Mouse (Mus musculus) forebrain, embryonic 16.5 days (tissue): ENCODE results near the gene Atxn7l1. TPM values are rescaled to one million over a fixed set of nuclear protein-coding genes. Genes with fewer than 3 reads are reported as not detected.

Source experiments
- ATAC-seq: fragments of 200-750 bp; cut with Nextera tagmentation; 2 replicates; pipeline ENCODE4 v1.8.0; 2017; ENCODE audit warnings: mild to moderate bottlenecking, moderate library complexity
- H3K27ac ChIP-seq: fragments of 300-500 bp; sonication (generic); 2 replicates; pipeline ENCODE4 v1.5.1; 2014; ENCODE audit warnings: low read length, control low read depth
- H3K27me3 ChIP-seq: fragments of 300-500 bp; sonication (generic); replicated peaks from 2 replicates; pipeline ENCODE4 v1.6.1; 2014; ENCODE audit warnings: low read length; ENCODE audit not compliant: control insufficient read depth, insufficient read depth
- H3K36me3 ChIP-seq: fragments of 300-500 bp; sonication (generic); 2 replicates; pipeline ENCODE4 v1.6.1; 2014; ENCODE audit not compliant: control insufficient read depth, insufficient read depth
- H3K4me1 ChIP-seq: fragments of 300-500 bp; sonication (generic); replicated peaks from 2 replicates; pipeline ENCODE4 v1.6.1; 2014; ENCODE audit warnings: low read length; ENCODE audit not compliant: control insufficient read depth, insufficient read depth
- H3K4me2 ChIP-seq: fragments of 300-500 bp; sonication (generic); 2 replicates; pipeline ENCODE4 v1.6.1; 2014; ENCODE audit warnings: mild to moderate bottlenecking, low read length, control low read depth
- H3K4me3 ChIP-seq: fragments of 300-500 bp; sonication (generic); replicated peaks from 2 replicates; pipeline ENCODE4 v1.5.1; 2014; ENCODE audit warnings: mild to moderate bottlenecking, low read length, control low read depth
- H3K9ac ChIP-seq: fragments of 300-500 bp; sonication (generic); replicated peaks from 2 replicates; pipeline ENCODE4 v1.6.1; 2014; ENCODE audit warnings: low read depth, low read length, control low read depth
- H3K9me3 ChIP-seq: fragments of 300-500 bp; sonication (generic); 2 replicates; pipeline ENCODE4 v1.6.1; 2016; ENCODE audit warnings: low read length; ENCODE audit not compliant: control insufficient read depth
- WGBS: fragments of 180-500 bp; shearing (Covaris S2); extraction: QIAGEN DNeasy Blood & Tissue Kit; methylation state at CpG from one replicate; pipeline ENCODE4 v1.1.7; 2014; 5-methylcytosine and 5-hydroxymethylcytosine counted together
- polyA plus RNA-seq: library from polyadenylated mRNA; unstranded; fragments of >200 nt; fragmentation: Nextera tagmentation; extraction: Ambion mirVana; gene quantifications from 2 replicates; pipeline ENCODE4 v1.2.1, GENCODE M21; 2015

The Atxn7l1 gene
- polyA plus RNA-seq, 1 experiment from 2014 or later, result 19.9 TPM

- 78% methylated on average over 10 of the region's 10 CpGs for WGBS
- ATAC-seq, result no peak
- no peak overlapping the region for H3K4me3 ChIP-seq
- peaks cover 19% of the 10 kb centered on the region for H3K4me1 ChIP-seq
- no peaks in the 10 kb centered on the region for H3K9me3 ChIP-seq
- no peaks in the 10 kb centered on the region for H3K36me3 ChIP-seq
- H3K27ac ChIP-seq, result no peak overlapping the region
- H3K4me2 ChIP-seq, result no peak overlapping the region
- no peaks in the 10 kb centered on the region for H3K27me3 ChIP-seq
- H3K9ac ChIP-seq, result no peak overlapping the region
Observed at GRCm38 (mm10) chr12:33174675-33175357, 27.3 kb downstream of the Atxn7l1 start.

DNA sequence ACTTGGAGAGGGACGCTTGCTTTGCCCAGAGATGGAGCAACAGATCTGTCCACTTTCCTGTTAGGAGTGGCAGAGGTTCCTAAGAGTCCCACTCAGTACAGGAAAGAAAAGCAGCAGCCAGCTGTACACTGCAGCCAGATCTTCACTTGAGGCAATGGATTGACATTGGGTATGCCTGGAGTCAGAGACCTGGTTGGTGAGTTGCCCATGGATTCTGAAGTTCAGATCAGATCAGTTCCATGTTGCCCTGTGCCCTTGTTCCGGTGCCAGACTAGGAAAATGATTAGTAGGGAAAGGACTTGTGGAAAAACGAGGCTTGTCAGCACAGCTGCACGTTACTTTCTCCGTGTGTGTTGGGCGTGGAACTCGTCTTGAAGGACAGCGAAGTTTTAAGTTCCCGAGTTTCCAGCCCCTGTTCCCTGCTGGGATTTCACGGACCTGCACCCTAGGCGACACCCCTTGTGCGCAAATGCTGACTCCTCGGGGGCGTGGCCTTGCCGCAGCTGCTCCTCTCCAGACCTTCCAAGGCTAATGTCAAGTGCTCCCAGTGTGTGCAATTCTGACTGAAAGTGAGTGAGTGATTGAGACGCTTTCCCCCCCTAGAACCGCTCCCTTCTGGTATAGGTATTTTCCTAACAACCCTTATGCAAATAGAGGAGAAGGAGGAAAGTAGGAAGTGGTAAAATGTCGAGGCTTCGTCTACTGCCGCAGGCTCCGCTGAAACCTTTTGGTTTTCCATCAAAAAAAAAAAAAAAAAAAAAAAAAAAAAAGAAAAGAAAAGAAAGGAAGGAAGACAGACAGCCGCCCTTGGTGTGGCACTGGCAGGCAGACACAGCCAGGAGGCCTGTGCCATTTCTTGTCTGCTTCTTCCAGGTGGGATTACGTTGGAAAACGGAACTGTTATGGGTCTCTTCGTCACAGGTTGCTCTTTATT is 28.4 kb downstream of the Atxn7l1 start:
- Histone ChIP-seq H3K9me3 (no peaks in the 10 kb centered on the region), H3K27ac (peak overlapping the region; percentile 80), H3K36me3 (no peaks in the 10 kb centered on the region), H3K27me3 (no peaks in the 10 kb centered on the region), H3K4me2 (peak overlapping the region; percentile 59), H3K9ac (peak overlapping the region; percentile 31), H3K4me1 (peaks cover 19% of the 10 kb centered on the region), H3K4me3 (peak overlapping the region; percentile 28)
- 8% methylated on average over 25 of the region's 25 CpGs for WGBS
- peak; percentile 54 for ATAC-seq

GRCm38 (mm10) chr12:33176555-33176900 is 29.0 kb downstream of the Atxn7l1 start:
- peaks cover 22% of the 10 kb centered on the region for H3K4me1 ChIP-seq
- H3K36me3 ChIP-seq, result no peaks in the 10 kb centered on the region
- no peaks in the 10 kb centered on the region for H3K9me3 ChIP-seq
- H3K27ac ChIP-seq, result peak overlapping the region; percentile 80
- peak overlapping the region; percentile 31; the same call in 1 of the 2 replicates for H3K9ac ChIP-seq
- H3K27me3 ChIP-seq, result no peaks in the 10 kb centered on the region
- H3K4me3 ChIP-seq, result peak overlapping the region; percentile 28
- H3K4me2 ChIP-seq, result peak overlapping the region; percentile 59
- WGBS, result 12% methylated on average over 5 of the region's 5 CpGs
- ATAC-seq, result peak; percentile 56

- no peak overlapping the region for H3K9ac ChIP-seq
- H3K4me2 ChIP-seq, result no peak overlapping the region
- H3K9me3 ChIP-seq, result no peaks in the 10 kb centered on the region
- peaks cover 17% of the 10 kb centered on the region for H3K4me1 ChIP-seq
- no peaks in the 10 kb centered on the region for H3K36me3 ChIP-seq
- 90% methylated on average over 2 of the region's 2 CpGs for WGBS
- no peak for ATAC-seq
- no peak overlapping the region for H3K4me3 ChIP-seq
- no peaks in the 10 kb centered on the region for H3K27me3 ChIP-seq
- no peak overlapping the region for H3K27ac ChIP-seq
Observed at GRCm38 (mm10) chr12:33180421-33180820, 32.9 kb downstream of the Atxn7l1 start.

- Histone ChIP-seq H3K27ac (no peak overlapping the region), H3K4me1 (peaks cover 3% of the 10 kb centered on the region), H3K9me3 (no peaks in the 10 kb centered on the region), H3K36me3 (no peaks in the 10 kb centered on the region), H3K4me2 (no peak overlapping the region), H3K27me3 (no peaks in the 10 kb centered on the region), H3K4me3 (no peak overlapping the region), H3K9ac (no peak overlapping the region)
- WGBS, result 88% methylated on average over 4 of the region's 4 CpGs
- ATAC-seq, result no peak
Observed at GRCm38 (mm10) chr12:33181875-33182274, 34.4 kb downstream of the Atxn7l1 start.

DNA sequence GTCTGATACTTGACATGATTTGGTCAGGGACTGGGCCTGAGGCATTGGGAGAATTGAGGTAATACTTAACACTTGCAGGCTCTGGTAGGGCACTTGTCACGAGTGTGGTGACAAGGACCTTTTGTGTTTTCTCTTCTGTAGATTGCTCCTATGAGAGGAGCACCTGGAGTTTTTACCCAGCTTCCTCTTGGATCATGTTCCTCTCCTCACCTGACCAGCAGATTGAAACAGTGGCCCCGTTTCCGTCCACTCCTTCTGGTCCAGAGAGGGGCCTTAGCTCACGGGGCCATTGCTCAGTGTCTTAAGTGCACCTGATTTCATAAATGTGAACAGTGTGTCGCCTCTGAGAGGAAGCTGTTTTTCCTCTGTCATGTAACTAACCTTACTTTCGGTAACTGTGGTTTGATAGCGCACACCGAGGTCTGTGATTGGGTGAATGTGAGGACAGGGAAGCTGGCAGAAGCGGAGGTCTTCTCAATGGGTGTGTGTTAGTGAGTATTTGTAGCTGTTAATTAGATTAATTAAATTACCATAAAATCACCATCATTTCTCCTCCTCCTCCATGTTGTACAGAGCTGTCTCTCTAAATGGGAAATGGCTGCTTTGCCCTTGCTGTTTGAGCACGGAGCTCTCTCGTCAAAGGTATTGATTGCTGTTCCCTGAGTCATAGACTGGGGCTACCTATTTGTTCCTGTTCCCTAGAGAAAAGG is 35.1 kb downstream of the Atxn7l1 start:
- peak; percentile 35 for ATAC-seq
- WGBS, result 52% methylated on average over 11 of the region's 11 CpGs
- H3K36me3 ChIP-seq, result no peaks in the 10 kb centered on the region

GRCm38 (mm10) chr12:33183138-33183627 is 35.7 kb downstream of the Atxn7l1 start:
- no peak for ATAC-seq
- no peak overlapping the region for H3K9ac ChIP-seq
- H3K4me2 ChIP-seq, result no peak overlapping the region
- H3K27ac ChIP-seq, result no peak overlapping the region
- no peaks in the 10 kb centered on the region for H3K27me3 ChIP-seq
- no peaks in the 10 kb centered on the region for H3K9me3 ChIP-seq
- no peaks in the 10 kb centered on the region for H3K36me3 ChIP-seq
- 41% methylated on average over 4 of the region's 4 CpGs for WGBS
- no peak overlapping the region for H3K4me3 ChIP-seq
- H3K4me1 ChIP-seq, result 0 out of 2 replicates have a peak, but pooled peaks cover 3% of the 10 kb centered on the region

More for the DNA sequence above, 35.1 kb downstream of the Atxn7l1 start:
- H3K9me3 ChIP-seq, result no peaks in the 10 kb centered on the region
- H3K4me2 ChIP-seq, result no peak overlapping the region
- no peak overlapping the region for H3K4me3 ChIP-seq
- no peak overlapping the region for H3K9ac ChIP-seq
- H3K27me3 ChIP-seq, result no peaks in the 10 kb centered on the region
- no peak overlapping the region for H3K27ac ChIP-seq
- H3K4me1 ChIP-seq, result 0 out of 2 replicates have a peak, but pooled peaks cover 3% of the 10 kb centered on the region

DNA sequence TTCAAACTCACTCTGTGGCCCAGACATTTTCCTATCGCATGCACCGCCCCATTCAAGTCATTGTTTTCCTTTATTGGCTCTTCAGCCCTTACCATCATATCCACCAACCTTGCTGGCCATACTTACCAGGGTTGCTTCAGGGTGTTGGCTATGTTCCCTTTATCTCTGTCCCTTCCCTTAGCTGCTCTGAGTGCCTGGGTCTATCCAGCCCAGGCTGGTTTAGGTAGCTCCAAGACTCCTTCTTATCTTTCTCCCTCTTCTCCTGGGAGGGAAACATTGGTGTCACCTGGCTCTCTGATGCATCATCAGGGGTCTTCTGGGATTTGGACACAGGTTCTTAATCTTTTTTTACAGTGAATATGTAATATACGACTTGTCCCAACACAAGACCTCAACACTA is 36.6 kb downstream of the Atxn7l1 start:
- no peaks in the 10 kb centered on the region for H3K27me3 ChIP-seq
- ATAC-seq, result no peak
- 94% methylated on average over 3 of the region's 3 CpGs for WGBS
- no peak overlapping the region for H3K27ac ChIP-seq
- no peaks in the 10 kb centered on the region for H3K36me3 ChIP-seq
- no peak overlapping the region for H3K4me2 ChIP-seq
- no peak overlapping the region for H3K9ac ChIP-seq
- H3K4me3 ChIP-seq, result no peak overlapping the region
- no peaks in the 10 kb centered on the region for H3K9me3 ChIP-seq
- 0 out of 2 replicates have a peak, but pooled peaks cover 3% of the 10 kb centered on the region for H3K4me1 ChIP-seq

DNA sequence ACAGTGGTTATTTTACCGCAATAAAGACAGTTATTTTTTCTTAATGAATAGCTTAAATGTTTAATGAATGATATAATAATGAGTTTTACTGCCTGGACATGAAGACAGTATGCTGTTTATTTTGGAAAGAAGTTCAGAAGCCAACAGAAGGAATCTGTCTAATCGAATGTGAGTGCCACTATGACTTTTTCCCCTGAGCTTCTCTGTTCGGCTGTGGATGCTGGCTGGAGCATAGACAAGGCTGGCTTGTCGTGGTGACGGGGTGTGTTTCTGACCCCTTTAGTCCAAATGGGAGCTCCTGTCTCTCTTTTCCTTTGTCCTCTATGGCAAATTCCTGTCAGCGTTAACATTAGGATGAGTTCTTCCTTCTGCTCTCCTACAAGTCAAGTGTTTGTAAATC is 37.6 kb downstream of the Atxn7l1 start:
- H3K9me3 ChIP-seq, result no peaks in the 10 kb centered on the region
- 0 out of 2 replicates have a peak, but pooled peaks cover 3% of the 10 kb centered on the region for H3K4me1 ChIP-seq
- no peaks in the 10 kb centered on the region for H3K36me3 ChIP-seq
- WGBS, result 82% methylated on average over 6 of the region's 6 CpGs
- no peak overlapping the region for H3K4me3 ChIP-seq
- ATAC-seq, result no peak
- no peak overlapping the region for H3K27ac ChIP-seq
- no peak overlapping the region for H3K9ac ChIP-seq
- H3K27me3 ChIP-seq, result no peaks in the 10 kb centered on the region
- H3K4me2 ChIP-seq, result no peak overlapping the region
